In genomic region chr14:52014761-52015311, GRCm38 (mm10) we compare ENCODE assay signal across 1 mouse cellular context.
A peak's percentile ranks its signal among the peaks of the same experiment; 100 is the strongest.
TF ChIP-seq lines count a peak whose summit lies in the region.

No protein-coding gene starts in this region.

TF ChIP-seq in MEL, 35 proteins besides CTCF, POLR2A, EP300 and RAD21 (continued from another document):
- TF ChIP-seq RCOR1 (IDR thresholded peaks at IDR 0.05; ENCODE audit: low read depth, low read length) (0 out of 2 replicates have a peak, but pooled peaks have one; percentile 14), GATA1 (IDR thresholded peaks at IDR 0.05; ENCODE audit: low read depth, low read length) (peak; percentile 67; the same call in 1 of the 2 replicates), HCFC1 (IDR thresholded peaks at IDR 0.05; ENCODE audit: low read depth, low read length) (peak; percentile 62), POLR2AphosphoS5 (IDR thresholded peaks at IDR 0.05; ENCODE audit: borderline replicate concordance, low read depth, low read length) (no peak), ZC3H11A (IDR thresholded peaks at IDR 0.05; ENCODE audit: low read depth, low read length) (no peak), ZNF384 (IDR thresholded peaks at IDR 0.05; ENCODE audit: low read depth, low read length) (no peak), JUND (IDR thresholded peaks at IDR 0.05; ENCODE audit: low read depth, low read length) (no peak), NRF1 (IDR thresholded peaks at IDR 0.05; ENCODE audit: insufficient read depth, low read depth, low read length, poor library complexity, severe bottlenecking) (no peak), BHLHE40 (IDR thresholded peaks at IDR 0.05; ENCODE audit: borderline replicate concordance, low read depth, low read length) (no peak), TAL1 (IDR thresholded peaks at IDR 0.05; ENCODE audit: low read length) (no peak), MYC (IDR thresholded peaks at IDR 0.05; ENCODE audit: low read depth, low read length) (no peak), MXI1 (IDR thresholded peaks at IDR 0.05; ENCODE audit: low read depth, low read length) (no peak), SMC3 (IDR thresholded peaks at IDR 0.05; ENCODE audit: low read depth, low read length) (no peak), KAT2A (conservative IDR thresholded peaks at IDR 0.05; ENCODE audit: low read depth, low read length) (no peak; the same call in 1 of the 2 replicates), MAX (IDR thresholded peaks at IDR 0.05; ENCODE audit: low read length) (no peak), CHD2 (IDR thresholded peaks at IDR 0.05; ENCODE audit: low read length) (no peak), SIN3A (IDR thresholded peaks at IDR 0.05; ENCODE audit: low read length) (peak; percentile 81), ETS1 (IDR thresholded peaks at IDR 0.05; ENCODE audit: low read depth, low read length) (no peak), GABPA (IDR thresholded peaks at IDR 0.05; ENCODE audit: low read depth, low read length) (no peak), ZKSCAN1 (IDR thresholded peaks at IDR 0.05; ENCODE audit: low read depth, low read length) (no peak), NELFE (IDR thresholded peaks at IDR 0.05; ENCODE audit: low read depth, low read length) (no peak), USF2 (IDR thresholded peaks at IDR 0.05; ENCODE audit: borderline replicate concordance in 1 of 2, insufficient read depth in 1 of 2, low read depth in 1 of 2, low read length in 2 of 2) (no peak), MAZ (IDR thresholded peaks at IDR 0.05; ENCODE audit: low read depth, low read length) (no peak)
TF ChIP-seq in MEL: peak in this region for 8.
